35 mouse cellular contexts compared by ENCODE assay signal in the genomic region with DNA sequence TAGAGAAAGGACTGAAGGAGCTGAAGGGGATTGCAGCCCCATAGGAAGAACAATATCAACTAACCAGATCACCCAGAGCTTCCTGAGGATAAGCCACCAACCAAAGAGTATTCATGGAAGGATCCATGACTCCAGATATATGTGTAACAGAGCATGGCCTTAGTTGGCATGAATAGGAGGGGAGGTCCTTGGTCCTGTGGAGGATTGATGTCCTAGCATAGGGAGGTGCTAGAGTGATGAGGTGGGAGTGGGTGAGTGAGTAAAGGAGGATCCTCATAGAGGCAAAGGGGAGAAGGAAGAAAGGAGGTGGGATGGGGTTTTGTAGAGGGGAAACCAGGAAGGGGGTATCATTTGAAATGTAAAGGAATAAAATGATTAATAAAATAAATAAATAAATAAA. TPM values are rescaled to one million over a fixed set of nuclear protein-coding genes. Genes with fewer than 3 reads are reported as not detected.
"Had no signal": no experiment of that assay in that cellular context is flagged by ENCODE, and none has a peak within 500 bp of the region (broad histone marks: within the 10 kb centered on the region; RNA-seq: fewer than 3 reads in every experiment).

No protein-coding gene starts in this region.

- H3K27ac ChIP-seq: embryonic facial prominence, embryonic 10.5 days; embryonic facial prominence, embryonic 12.5 days; embryonic facial prominence, embryonic 13.5 days; embryonic facial prominence, embryonic 15.5 days; forebrain, embryonic 10.5 days; forebrain, embryonic 12.5 days; forebrain, embryonic 13.5 days; forebrain, embryonic 15.5 days; gastrocnemius, adult 2 months; heart, adult 2 months had no signal

- DNase-seq: cerebellum, adult 2 months; cerebellum, adult 8-10 months; cerebellum, adult 9-10 months; cerebellum, adult 9-11 months; cerebellum, postnatal 10 days; cerebellum, postnatal 14 days; cerebellum, postnatal 25 days; cerebellum, postnatal 36 days; embryo, embryonic 11 days; forebrain, postnatal 0 days; gastrocnemius, adult 2 months; gastrocnemius, postnatal 10 days; gastrocnemius, postnatal 14 days; gastrocnemius, postnatal 25 days; gastrocnemius, postnatal 36 days; heart, adult 11 months; heart, adult 18-20 months; heart, adult 2 months had no signal

- H3K4me2 ChIP-seq: embryonic facial prominence, embryonic 12.5 days; embryonic facial prominence, embryonic 13.5 days; embryonic facial prominence, embryonic 15.5 days; forebrain, embryonic 12.5 days; forebrain, embryonic 13.5 days; forebrain, embryonic 15.5 days had no signal

- H3K9ac ChIP-seq: embryonic facial prominence, embryonic 12.5 days; embryonic facial prominence, embryonic 13.5 days; embryonic facial prominence, embryonic 15.5 days; forebrain, embryonic 12.5 days; forebrain, embryonic 13.5 days; forebrain, embryonic 15.5 days; forebrain, postnatal 0 days had no signal

- H3K27me3 ChIP-seq: embryonic facial prominence, embryonic 12.5 days; embryonic facial prominence, embryonic 13.5 days; embryonic facial prominence, embryonic 15.5 days; forebrain, embryonic 12.5 days; forebrain, embryonic 13.5 days; forebrain, embryonic 15.5 days had no signal

- H3K36me3 ChIP-seq: embryonic facial prominence, embryonic 10.5 days; embryonic facial prominence, embryonic 12.5 days; embryonic facial prominence, embryonic 13.5 days; embryonic facial prominence, embryonic 15.5 days; forebrain, embryonic 10.5 days; forebrain, embryonic 12.5 days; forebrain, embryonic 15.5 days had no signal

- ATAC-seq: forebrain, embryonic 13.5 days; forebrain, embryonic 14.5 days; forebrain, embryonic 15.5 days; forebrain, embryonic 16.5 days; forebrain, postnatal 0 days had no signal

- H3K4me1 ChIP-seq: embryonic facial prominence, embryonic 10.5 days; embryonic facial prominence, embryonic 12.5 days; embryonic facial prominence, embryonic 13.5 days; embryonic facial prominence, embryonic 15.5 days; forebrain, embryonic 10.5 days; forebrain, embryonic 12.5 days; forebrain, embryonic 13.5 days; forebrain, embryonic 15.5 days had no signal

- H3K9me3 ChIP-seq: embryonic facial prominence, embryonic 10.5 days; embryonic facial prominence, embryonic 12.5 days; embryonic facial prominence, embryonic 13.5 days; embryonic facial prominence, embryonic 15.5 days; forebrain, embryonic 10.5 days; forebrain, embryonic 12.5 days; forebrain, embryonic 13.5 days; forebrain, embryonic 15.5 days had no signal

- H3K4me3 ChIP-seq: embryonic facial prominence, embryonic 10.5 days; embryonic facial prominence, embryonic 12.5 days; embryonic facial prominence, embryonic 13.5 days; embryonic facial prominence, embryonic 15.5 days; erythroblast, embryonic 14.5 days; forebrain, embryonic 10.5 days; forebrain, embryonic 12.5 days; forebrain, embryonic 13.5 days; forebrain, embryonic 15.5 days; gastrocnemius, adult 2 months; heart, adult 2 months had no signal

RNA-seq across cellular contexts. Expression of gene Olfr1279, which starts 1.9 kb away (rescaled TPM):
- polyA plus RNA-seq: cerebellum, adult 2 months; cortical plate, adult 2 months; embryonic facial prominence, embryonic 10.5 days; embryonic facial prominence, embryonic 11.5 days; embryonic facial prominence, embryonic 12.5 days; embryonic facial prominence, embryonic 13.5 days; embryonic facial prominence, embryonic 14.5 days; embryonic facial prominence, embryonic 15.5 days; erythroblast, embryonic 14.5 days; forebrain, embryonic 11.5 days; forebrain, embryonic 12.5 days; forebrain, embryonic 13.5 days; forebrain, embryonic 14.5 days; forebrain, embryonic 15.5 days; forebrain, embryonic 16.5 days; forebrain, postnatal 0 days; frontal cortex, adult 2 months; gonadal fat pad, adult 2 months; heart, adult 2 months had no signal

RNA-seq across cellular contexts. Expression of gene Olfr1278, which starts 8.6 kb away (rescaled TPM):
- polyA plus RNA-seq: cerebellum, adult 2 months; cortical plate, adult 2 months; embryonic facial prominence, embryonic 10.5 days; embryonic facial prominence, embryonic 11.5 days; embryonic facial prominence, embryonic 12.5 days; embryonic facial prominence, embryonic 13.5 days; embryonic facial prominence, embryonic 14.5 days; embryonic facial prominence, embryonic 15.5 days; erythroblast, embryonic 14.5 days; forebrain, embryonic 10.5 days; forebrain, embryonic 11.5 days; forebrain, embryonic 12.5 days; forebrain, embryonic 13.5 days; forebrain, embryonic 14.5 days; forebrain, embryonic 15.5 days; forebrain, embryonic 16.5 days; forebrain, postnatal 0 days; frontal cortex, adult 2 months; gonadal fat pad, adult 2 months; heart, adult 2 months had no signal

RNA-seq across cellular contexts. Expression of gene Olfr1280, which starts 15.3 kb away (rescaled TPM):
- polyA plus RNA-seq: cerebellum, adult 2 months; cortical plate, adult 2 months; embryonic facial prominence, embryonic 10.5 days; embryonic facial prominence, embryonic 11.5 days; embryonic facial prominence, embryonic 12.5 days; embryonic facial prominence, embryonic 13.5 days; embryonic facial prominence, embryonic 14.5 days; embryonic facial prominence, embryonic 15.5 days; erythroblast, embryonic 14.5 days; forebrain, embryonic 10.5 days; forebrain, embryonic 11.5 days; forebrain, embryonic 12.5 days; forebrain, embryonic 13.5 days; forebrain, embryonic 14.5 days; forebrain, embryonic 15.5 days; forebrain, embryonic 16.5 days; forebrain, postnatal 0 days; frontal cortex, adult 2 months; gonadal fat pad, adult 2 months; heart, adult 2 months had no signal

RNA-seq across cellular contexts. Expression of gene Olfr1277, which starts 24.6 kb away (rescaled TPM):
- polyA plus RNA-seq: cerebellum, adult 2 months; cortical plate, adult 2 months; embryonic facial prominence, embryonic 10.5 days; embryonic facial prominence, embryonic 11.5 days; embryonic facial prominence, embryonic 12.5 days; embryonic facial prominence, embryonic 13.5 days; embryonic facial prominence, embryonic 14.5 days; embryonic facial prominence, embryonic 15.5 days; erythroblast, embryonic 14.5 days; forebrain, embryonic 10.5 days; forebrain, embryonic 11.5 days; forebrain, embryonic 12.5 days; forebrain, embryonic 13.5 days; forebrain, embryonic 14.5 days; forebrain, embryonic 15.5 days; forebrain, embryonic 16.5 days; forebrain, postnatal 0 days; frontal cortex, adult 2 months; gonadal fat pad, adult 2 months; heart, adult 2 months had no signal

RNA-seq across cellular contexts. Expression of gene Olfr1281, which starts 27.8 kb away (rescaled TPM):
- polyA plus RNA-seq: cerebellum, adult 2 months; cortical plate, adult 2 months; embryonic facial prominence, embryonic 10.5 days; embryonic facial prominence, embryonic 11.5 days; embryonic facial prominence, embryonic 12.5 days; embryonic facial prominence, embryonic 13.5 days; embryonic facial prominence, embryonic 14.5 days; embryonic facial prominence, embryonic 15.5 days; erythroblast, embryonic 14.5 days; forebrain, embryonic 10.5 days; forebrain, embryonic 11.5 days; forebrain, embryonic 12.5 days; forebrain, embryonic 13.5 days; forebrain, embryonic 14.5 days; forebrain, embryonic 15.5 days; forebrain, embryonic 16.5 days; forebrain, postnatal 0 days; frontal cortex, adult 2 months; gonadal fat pad, adult 2 months; heart, adult 2 months had no signal
